Mouse (Mus musculus): ENCODE data around the gene Chrng.

GRCm38 (mm10) chr1:87183998-87184750, 20.3 kb upstream of the Chrng start:
- TF ChIP-seq TCF12 (IDR thresholded peaks at IDR 0.05; ENCODE audit: insufficient read depth, poor library complexity, severe bottlenecking): no peak
- TF ChIP-seq POLR2A (IDR thresholded peaks at IDR 0.05; ENCODE audit: insufficient read length, low read depth): no peak
